Mouse (Mus musculus) embryonic fibroblast, embryonic 13.5 days (primary cell): Measurements from ENCODE around the gene Cdcp2.

Experiments used
- CTCF ChIP-seq: IDR thresholded peaks from 2 replicates; pipeline ENCODE4 v1.5.1; 2011; ENCODE audit warnings: mild to moderate bottlenecking, control low read depth, low read length, moderate library complexity, borderline replicate concordance; ENCODE audit not compliant: insufficient read depth
- POLR2A ChIP-seq: IDR thresholded peaks from 2 replicates; pipeline ENCODE4 v1.6.1; 2011; ENCODE audit warnings: low read depth, mild to moderate bottlenecking, control low read depth, low read length, moderate library complexity

DNA sequence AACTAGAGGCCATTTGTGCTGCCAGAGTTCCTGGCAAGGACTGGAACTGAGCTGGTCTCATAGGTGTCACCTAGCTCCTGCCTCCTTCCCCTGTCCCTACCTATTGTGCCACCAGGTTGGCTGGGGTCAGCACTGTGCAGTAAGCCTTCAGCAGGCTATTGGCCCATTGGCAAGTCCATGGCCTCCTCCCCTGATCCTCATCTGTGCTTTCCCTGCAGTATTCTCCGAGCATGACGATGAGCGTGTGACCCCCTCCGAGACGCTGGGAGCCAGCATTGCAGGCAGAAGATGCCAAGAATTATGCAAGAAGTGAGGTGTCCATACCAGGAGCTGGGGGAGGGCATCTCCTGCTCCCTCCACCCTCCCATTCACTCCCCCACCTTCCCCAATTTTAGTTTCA, 48.9 kb upstream of the Cdcp2 start:
- TF ChIP-seq POLR2A (no peak), CTCF (no peak)
